Mouse (Mus musculus): ENCODE measurements at regions not wholly inside any gene's neighbourhood (a gene's known extent, or its start where the extent isn't known, plus 50 kb on each side); places are given as distances from the start of the nearest gene placed in this dataset.

DNA sequence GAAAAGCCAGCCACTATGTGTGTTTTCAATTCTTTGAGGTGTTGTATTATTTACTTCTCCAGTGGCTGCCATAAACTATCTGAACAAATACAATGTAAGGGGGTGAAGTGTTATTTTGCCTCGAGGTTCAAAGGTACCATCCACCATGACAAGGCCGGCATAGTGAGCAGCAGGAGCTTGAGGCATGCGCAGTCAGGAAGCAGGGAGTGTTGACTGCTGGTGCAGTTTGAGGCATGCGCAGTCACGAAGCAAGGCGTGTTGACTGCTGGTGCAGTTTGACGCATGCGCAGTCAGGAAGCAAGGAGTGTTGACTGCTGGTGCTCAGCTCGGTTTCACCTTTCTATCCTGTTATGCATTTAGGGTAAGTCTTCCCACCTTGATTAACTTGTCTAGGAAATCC, 184.9 kb upstream of the Eci2 start:
- ATAC-seq (ENCODE audit: poor library complexity, severe bottlenecking), result no peak

DNA sequence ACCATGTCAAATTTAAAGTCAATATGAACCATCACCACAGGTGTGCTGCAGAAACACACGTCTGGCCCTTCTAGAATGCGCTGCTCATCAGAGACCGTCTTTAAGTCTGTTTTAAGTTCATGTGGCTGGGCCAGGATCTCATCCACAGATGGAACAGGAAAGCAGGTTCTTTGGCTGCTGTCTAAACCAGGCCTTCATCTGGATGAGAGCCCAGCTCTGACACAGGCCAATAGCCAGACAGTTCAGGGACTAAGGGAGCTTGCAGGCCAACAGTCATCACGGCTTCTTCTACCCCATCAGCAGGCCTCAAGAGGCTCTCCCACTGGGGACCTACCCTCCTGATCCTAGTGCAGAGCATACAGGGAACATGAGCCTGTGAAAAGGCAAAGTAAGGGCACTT, 185.4 kb upstream of the Eci2 start:
- no peak for ATAC-seq (ENCODE audit: poor library complexity, severe bottlenecking)

DNA sequence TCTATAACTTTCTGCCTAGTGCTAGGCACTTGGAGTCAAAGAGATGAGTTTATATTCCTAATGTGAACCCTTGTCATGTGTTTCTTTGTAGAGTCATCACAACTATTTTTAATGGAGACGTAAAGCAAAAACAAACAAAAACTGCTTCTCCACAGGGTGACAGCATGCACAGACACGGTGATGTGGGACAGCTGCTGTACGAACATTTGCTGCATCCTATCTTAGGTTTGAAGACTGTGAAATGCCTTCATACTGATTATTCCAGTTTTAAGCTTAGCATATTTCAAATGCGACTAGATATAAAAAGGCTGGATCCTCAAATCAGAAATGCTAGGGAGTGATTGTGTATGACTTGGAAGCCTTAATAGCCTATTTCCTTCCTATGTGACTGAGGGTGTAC, 187.3 kb upstream of the Eci2 start:
- no peak for ATAC-seq (ENCODE audit: poor library complexity, severe bottlenecking)

DNA sequence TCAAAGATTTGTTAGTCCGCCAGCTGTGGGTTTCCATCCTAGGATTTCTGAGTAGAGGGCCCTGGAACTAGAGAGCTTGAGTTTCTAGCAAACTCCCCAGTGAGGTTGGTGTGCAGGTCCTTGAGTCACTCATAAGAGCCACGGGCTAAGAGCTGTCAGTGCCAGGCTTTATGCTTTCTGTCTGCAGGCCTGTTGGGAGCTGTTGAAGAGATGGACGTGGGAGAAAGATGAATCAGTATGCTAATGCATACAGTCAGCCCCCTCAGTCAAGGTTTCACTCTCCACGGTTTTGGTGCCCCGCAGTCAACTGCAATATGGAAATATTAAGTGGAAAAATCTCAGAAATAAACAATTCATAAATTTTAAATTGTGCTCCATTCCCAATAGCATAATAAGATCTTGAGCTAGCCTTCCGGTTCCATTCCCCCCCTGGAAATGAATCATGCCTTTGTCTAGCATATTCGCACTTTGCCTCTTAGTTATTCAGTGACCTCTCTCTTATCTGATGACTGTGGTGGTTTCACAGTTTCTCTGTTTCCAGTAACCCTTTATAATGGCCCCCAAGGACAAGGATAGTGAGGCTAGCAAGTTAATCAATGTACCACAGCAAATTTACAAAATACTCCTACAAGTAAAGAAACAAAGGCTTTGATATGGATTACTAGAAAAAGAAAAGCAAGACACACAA, 199.4 kb upstream of the Eci2 start:
- ATAC-seq (ENCODE audit: poor library complexity, severe bottlenecking), result no peak

DNA sequence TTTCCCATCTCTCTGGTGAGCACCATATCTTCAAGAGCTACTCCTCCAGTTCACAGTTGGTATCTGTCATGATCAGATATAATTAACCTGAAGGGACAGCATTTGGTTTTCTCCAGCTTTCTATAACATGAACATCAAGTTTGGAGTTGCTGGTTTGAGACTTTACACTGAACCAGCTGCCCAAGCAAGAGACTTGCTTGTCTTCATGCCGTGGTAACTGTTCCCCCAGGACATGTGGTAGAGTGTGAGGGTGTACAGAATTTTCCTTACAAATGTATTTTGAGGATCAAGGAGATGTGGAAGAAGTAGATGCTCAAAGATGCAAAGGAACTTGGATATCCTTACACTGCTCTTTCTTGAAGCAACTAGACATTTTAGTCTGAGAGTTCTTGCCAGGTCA, 200.0 kb upstream of the Eci2 start:
- ATAC-seq (ENCODE audit: poor library complexity, severe bottlenecking), result no peak

DNA sequence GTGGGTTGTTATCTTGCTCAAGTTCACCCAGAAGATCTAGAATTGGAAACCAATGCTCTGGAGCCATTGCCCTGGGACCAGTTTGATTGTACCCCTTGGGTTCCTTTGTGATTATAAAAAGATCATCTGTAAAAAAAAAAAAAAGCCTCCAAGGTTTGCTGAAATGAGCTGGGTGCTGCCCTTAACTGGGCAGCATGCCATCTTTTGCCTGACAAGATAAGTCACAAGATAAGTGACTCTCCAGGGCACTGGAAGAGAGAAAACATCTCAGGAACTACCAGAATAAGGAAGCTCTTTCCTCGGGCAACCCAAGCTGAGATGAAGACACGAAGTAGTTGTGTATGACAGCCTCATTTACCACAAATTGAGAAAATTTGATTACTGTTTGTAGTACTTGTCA, 202.7 kb upstream of the Eci2 start:
- ATAC-seq (ENCODE audit: poor library complexity, severe bottlenecking), result no peak

DNA sequence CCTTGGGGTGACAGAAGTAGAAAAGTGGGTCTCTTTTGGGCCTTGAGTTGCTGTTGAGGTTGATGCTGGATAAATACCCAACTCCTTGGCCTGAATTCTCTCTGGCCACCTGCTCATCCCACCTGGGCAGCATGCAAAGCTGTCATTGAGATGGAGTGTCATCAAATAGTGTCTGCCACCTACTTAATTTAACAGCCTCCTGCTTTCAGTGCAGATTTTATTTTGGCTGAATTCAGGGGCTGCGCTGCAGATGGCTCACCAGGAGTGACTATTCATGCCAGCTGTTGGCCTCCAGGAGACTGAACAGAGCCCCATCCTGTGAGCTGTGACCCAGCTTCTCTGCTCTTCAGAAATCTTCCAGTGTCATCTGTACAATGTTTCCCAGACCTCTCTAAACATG, 206.7 kb upstream of the Eci2 start:
- no peak for ATAC-seq (ENCODE audit: poor library complexity, severe bottlenecking)

DNA sequence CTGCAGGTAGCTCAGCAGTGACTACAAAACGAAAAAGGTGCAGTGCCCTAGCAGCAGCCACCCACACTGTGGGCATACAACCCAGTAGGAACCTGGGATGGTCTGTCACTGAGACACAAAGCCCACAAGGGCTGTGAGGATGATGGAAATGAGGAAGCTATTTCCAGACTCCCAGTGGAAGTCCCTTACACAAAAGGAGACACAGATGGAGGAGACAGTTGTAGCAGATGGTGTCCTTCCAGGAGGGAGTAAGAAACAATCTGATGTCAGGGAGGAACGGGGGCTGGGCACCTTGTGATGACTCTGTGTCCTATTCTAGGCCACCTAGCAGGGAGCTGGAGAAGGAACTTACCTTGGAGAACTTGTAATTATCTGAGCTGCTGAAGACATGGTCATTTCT, 214.5 kb upstream of the Eci2 start:
- ATAC-seq (ENCODE audit: poor library complexity, severe bottlenecking), result no peak

DNA sequence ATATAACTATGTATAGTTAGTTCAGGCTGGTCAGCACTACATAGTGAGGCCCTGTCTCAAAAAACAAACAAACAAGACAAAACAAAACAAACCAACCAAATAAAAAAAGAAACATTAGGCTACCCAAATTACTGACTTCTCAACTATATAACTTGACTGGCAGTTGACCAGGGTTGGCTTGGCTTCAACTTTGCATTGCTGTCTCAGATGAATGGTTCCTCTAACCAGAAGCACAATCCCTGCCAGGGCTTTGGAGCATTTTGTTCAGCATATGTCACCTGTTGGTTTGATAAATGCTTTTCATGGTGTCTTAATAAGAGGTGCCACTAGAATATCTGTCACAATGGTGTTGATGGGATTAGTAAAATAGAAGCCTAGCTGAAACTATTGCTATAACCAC, 217.1 kb upstream of the Eci2 start:
- no peak for ATAC-seq (ENCODE audit: poor library complexity, severe bottlenecking)

DNA sequence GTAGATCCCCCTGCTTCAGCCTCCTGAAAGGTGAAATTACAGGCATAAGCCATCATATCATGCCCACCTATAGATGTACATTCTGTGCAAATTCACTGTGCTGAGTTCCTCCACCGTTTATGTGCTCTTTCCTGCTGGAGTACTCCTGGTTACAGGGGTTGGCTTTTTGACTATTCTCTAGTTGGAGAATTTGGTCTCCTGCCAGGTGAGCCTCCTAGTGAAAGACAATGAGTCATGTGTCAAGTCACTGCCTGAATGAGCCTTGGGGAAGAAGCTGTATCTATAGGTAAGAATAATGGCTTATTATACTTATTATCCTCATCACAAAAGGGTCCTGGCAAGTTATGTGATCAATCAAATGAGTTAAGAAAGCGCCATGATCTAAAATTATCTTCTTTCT, 230.5 kb upstream of the Eci2 start:
- ATAC-seq (ENCODE audit: poor library complexity, severe bottlenecking), result no peak

DNA sequence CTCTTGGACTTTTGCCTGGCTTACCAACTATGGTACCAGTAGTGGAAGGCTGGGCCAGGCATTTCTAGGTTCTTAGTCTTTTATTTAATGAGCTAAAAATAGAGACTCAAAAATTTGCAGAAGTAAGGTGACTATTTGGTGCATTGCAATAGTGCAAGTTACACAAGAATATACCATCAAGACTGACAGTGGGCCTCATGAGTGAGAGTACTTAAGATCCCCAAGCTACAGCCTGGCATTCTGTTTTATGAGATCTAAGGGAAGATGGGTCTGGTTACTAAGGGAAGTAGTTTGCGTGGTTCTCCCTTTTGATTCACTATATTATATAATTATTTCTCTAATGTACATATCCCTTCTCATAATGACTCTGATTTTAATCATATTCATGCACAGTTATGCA, 231.8 kb upstream of the Eci2 start:
- peak; percentile 45; the same call in 1 of the 2 replicates for ATAC-seq (ENCODE audit: poor library complexity, severe bottlenecking)

DNA sequence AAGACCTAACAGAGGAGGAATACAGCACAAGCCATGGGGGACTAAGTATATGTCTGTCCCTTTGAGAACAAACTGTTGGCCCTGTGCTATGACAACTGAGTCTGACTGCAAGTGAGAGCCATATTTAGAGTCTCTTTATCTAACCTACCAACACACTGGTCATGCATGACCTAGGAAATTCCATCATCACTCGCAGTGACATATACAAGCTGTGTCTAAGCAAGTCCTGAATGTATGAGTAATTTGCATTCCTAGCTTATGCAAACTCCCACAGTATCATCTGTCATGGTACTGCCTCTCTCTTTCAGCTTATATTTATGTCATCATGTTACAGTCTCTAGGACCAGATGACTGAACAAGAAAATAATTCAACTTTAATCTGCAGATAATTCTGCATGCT, 257.1 kb upstream of the Eci2 start:
- no peak for ATAC-seq (ENCODE audit: poor library complexity, severe bottlenecking)

DNA sequence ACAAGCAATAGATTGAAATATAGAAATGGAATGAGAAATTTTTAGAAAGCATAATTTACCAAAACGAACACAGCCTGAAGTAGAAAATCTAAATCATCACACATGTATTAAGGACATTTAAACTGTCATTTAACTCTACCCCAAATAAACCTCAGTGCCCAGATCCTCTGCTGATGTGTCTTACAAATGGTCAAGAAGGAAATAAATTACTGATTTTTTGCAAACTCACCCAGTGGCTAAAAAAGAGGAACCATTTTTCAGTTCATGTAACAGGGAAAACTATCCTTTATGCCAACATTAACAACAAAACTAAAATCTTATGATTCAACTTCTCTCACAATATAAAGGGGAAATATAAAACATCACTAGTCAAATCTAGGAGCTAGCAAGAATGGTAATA, 275.2 kb upstream of the Eci2 start:
- ATAC-seq (ENCODE audit: poor library complexity, severe bottlenecking), result 0 out of 2 replicates have a peak, but pooled peaks have one; percentile 21

DNA sequence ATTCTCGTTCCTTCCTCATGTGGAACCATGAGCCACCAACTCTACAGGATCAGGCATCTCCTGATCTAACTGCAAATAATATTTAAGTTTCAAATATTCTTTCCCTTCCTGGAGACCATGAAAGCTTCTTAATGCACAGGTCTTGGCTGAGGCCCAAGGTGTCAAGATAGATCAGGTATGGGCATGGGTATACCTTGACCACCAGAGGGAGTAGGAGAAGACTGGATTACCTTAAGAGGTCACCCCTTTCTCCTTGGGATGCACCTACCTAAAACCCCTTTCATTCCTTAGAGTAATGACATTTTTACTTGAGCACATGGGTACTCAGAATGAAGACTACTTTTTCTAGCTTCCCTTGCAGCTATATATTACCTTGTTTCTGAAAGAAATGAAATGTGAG, 289.9 kb upstream of the Eci2 start:
- ATAC-seq (ENCODE audit: poor library complexity, severe bottlenecking), result no peak

DNA sequence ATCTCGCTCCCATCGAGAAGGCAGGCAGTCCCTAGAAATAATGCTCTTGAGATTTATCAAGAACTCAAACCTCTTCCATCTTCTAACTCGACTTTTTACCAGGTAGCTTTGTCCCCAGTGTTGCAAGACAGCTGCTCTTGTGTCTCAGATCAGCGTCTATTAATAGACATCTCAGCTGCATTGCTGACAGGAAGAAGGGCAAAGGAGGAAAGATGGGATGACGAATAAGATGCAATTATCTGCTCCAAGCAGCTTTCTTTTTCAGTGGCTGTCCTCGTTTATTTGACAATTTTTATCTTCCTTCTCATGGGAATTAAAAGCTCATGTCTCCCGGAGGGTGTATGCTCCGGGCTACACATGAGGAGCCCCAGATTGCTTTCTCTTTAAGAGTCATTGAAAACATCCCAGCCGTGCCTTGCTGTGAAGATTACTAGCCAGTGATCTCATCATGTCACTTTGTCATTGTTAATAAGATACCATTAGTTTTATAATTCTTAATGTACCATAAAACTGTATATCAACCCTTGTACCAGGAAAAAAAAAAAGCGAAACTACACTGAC, 299.9 kb upstream of the Eci2 start:
- ATAC-seq (ENCODE audit: poor library complexity, severe bottlenecking), result no peak

DNA sequence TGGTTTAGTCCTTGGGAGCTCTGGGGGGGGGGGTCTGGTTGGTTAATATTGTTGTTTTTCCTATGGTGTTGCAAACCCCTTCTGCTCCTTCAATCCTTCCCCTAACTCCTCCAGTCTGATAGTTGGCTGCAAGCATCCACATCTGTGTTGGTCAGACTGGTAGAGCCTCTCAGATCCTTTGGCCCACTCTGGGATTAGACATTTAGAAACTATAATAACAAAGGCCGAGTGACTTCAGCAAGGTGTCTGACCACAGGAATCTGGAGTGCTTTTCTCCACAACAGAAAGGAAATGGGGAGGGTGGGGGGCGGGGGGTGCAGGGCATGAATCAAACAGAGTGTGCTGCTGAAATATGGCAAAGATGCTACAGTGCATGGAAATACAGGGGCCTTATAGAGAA, 301.4 kb upstream of the Eci2 start:
- ATAC-seq (ENCODE audit: poor library complexity, severe bottlenecking), result no peak

DNA sequence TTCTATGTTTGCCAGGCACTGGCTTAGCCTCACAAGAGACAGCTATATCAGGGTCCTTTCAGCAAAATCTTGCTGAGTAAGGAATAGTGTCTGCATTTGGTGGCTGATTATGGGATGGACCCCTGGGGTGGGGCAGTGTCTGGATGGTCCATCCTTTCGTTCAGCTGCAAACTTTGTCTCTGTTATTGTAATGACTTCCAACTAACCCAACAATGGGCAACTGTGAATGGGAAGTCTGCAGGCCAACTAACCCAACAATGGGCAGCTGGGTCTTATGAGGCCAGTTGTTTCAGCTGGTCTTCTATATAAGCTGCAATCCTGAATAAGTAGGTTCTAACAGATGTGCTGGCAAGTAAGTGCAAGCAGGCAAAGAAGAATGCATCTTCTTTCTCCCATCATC, 304.0 kb upstream of the Eci2 start:
- ATAC-seq (ENCODE audit: poor library complexity, severe bottlenecking), result no peak

DNA sequence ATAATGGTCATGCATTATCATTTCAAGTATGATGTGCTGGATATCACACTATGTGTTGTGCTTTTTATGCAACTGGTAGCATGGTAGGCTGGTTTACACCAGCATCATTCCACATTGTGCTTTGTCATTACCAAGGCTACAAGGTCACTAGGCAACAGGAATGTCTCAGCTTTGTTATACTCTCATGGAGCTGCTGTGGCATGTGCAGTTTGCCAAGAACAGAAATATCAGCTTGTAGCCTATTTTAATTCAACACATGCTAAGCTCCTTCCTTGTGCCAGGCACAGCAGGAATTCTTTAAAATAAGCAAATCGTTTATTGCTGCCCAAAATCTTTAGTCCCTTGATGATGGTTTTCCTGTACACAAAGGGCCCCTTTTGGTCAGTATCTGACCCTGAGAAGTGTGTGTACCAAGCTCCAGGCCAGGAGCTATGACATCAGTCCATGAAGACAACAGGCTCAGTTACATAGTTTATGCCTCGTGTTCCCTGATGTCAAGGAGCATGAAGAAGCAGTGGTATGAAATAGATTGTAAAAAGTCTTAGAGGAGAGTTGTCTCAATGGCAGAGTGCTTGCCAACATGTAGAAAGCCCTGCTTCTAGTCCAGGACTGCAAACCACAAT, 314.0 kb upstream of the Cdyl start:
- ATAC-seq (ENCODE audit: poor library complexity, severe bottlenecking), result no peak

DNA sequence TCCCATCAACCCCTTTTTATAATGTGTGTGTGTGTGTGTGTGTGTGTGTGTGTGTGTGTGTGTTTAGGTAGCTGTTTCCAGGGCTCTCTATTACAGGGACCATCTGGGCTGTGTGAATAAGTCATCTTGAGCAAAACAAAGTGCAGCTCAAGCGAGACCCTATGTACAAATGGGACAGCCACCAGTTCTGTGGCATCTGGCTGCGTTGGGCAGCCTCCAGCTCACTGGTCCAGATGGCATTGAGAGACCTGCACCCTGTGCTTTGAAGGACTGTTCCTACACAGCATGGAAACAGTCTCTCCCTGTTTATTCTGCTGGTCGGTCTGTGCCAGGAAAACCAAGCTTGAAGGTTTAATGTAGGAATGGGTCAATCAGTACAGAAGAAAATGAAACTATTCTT, 311.4 kb upstream of the Cdyl start:
- no peak for ATAC-seq (ENCODE audit: poor library complexity, severe bottlenecking)

DNA sequence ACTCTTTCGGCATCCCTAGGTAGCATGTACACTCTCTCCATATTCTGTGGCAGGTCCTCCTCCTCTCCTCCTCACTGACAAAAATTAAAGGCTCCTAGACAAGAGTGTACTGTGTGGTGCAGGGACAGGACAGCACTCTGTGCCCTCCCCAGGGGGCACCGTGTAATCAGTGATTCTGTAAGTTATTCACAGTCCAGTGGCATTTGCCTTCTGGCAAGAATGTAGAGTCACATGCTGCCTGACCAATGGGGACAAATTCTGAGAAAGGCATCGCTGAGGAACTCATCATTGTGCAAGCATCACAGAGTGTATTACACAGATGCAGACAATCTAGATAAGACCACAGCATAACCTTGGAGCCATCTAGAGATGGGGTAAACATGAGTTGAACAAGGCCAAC, 300.3 kb upstream of the Cdyl start:
- peak; percentile 47; the same call in 1 of the 2 replicates for ATAC-seq (ENCODE audit: poor library complexity, severe bottlenecking)

DNA sequence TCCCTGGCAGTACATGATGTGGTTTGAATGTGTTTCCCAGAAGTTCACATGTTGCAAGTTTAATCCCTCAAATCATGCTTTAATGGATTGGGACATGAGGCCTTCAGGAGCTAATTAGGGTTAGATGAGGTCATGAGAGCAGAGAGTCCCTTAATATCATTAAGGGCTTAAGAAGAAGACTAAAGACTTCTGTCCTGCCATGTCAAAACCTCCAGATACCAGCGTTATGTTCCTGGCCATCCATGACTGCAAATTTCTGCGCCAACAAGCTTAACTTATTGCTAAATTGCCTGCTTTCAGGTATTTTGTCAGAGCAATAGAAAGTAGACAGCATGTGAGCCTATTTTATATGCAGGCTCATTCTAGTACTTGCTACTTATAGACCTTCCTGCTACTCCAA, 282.1 kb upstream of the Cdyl start:
- no peak for ATAC-seq (ENCODE audit: poor library complexity, severe bottlenecking)

DNA sequence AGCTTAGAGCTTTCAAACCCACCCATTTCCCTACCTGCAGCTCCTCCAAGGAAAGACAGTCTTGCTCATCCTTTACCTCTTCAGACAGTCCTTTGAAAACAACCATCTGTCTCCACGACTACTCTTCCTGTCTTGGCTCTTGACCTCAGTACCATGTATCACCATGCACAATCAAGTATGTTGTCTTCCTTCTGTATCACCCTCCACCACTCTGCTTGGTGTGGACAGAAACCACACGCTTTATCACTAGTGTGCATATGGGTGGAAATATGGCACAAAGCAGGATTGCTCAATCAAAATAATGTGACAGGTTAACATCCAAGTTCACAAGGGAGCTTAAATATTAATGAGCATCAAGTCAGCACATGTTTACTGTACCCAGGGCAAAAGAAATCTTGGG, 280.1 kb upstream of the Cdyl start:
- ATAC-seq (ENCODE audit: poor library complexity, severe bottlenecking), result peak; percentile 39

All from megakaryocyte, adult 5-6 weeks (primary cell).